Mouse (Mus musculus) neural tube, embryonic 10.5 days (tissue): Measurements from ENCODE around the gene C8g.

Experiments used
- DNase-seq: peaks from one replicate; pipeline ENCODE4 v3.0.0-alpha.2; 2017; ENCODE audit warnings: low spot score; ENCODE audit errors: extremely low spot score

The C8g gene

DNA sequence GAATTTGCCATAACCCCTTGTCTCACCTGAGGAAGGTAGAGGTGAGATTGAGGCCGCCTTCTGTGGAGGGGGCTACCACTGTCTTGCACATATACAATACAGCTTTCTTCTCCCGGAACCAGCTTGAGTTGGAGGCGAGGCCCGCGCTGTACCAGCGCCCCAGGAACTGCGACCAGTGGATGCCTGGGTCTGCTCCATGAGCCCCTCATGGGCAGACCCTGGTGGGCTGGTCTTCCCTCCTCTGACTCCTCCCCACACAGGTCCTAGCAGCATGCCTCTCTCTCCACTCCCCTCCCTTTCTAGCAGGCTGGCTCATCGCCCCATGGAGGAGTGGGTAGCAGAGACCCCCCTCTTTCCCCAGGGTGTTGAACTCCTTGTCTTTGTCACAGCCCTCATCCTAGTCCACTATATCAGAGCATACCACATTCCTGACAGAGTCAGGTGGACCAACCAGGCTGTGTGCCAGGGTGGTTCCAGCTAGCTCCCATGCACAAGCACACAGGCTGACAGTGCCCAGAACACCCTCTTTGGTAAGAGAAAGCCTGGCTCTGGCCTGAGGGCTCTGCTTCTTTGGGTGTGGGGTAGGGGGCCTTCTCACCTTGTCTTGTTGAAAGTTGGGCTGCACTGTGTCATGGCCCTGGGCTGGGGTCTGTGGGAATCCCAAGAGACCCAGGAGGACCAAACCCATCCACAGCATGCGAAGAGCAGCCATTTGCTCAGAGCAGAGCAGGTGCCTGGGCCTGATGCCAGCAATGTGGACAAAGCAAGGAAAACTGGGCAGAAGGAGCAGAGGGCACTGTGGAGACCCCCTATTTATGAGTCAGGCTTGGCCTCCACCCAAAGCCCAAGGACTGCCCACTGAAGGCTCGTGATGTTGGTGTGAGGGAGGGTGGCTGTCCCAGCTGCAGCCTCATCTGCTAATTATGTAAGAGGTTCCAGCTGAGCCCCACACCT lies 32.3 kb downstream of the C8g start:
- no peak for DNase-seq

DNA sequence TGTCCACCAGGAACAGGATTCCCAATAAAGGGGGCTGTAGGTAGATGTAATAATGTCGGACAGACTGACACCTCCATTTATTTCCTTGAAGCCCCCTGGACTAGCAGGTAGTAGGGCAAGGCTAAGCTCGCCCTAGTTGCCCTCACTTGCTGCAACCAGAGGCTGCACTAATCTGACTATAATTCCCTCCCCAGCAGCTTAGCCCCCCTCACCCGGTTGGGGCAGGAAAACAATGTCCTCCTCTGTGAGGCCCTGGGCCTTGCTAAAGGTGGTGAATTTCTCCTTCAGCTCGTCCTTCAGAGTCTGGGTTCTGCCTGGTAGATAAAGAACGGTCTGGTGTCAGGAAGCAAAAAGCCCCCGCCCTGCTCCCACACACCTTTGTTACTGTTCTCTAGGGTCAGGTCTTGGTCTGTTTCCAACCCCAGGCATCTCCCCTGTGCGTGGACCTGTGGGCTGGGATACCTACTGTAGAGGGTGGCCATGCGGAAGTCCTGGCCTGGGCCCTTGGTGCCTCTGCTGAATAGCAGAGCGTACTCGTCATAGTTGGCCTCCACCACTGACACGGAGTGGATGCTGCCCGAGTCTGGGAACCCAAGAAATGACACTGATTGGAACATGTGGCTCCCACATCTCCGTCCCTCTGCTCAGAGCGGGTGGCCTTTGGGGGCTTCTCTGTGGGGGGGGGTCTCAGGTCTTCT lies 33.8 kb downstream of the C8g start:
- no peak for DNase-seq

DNA sequence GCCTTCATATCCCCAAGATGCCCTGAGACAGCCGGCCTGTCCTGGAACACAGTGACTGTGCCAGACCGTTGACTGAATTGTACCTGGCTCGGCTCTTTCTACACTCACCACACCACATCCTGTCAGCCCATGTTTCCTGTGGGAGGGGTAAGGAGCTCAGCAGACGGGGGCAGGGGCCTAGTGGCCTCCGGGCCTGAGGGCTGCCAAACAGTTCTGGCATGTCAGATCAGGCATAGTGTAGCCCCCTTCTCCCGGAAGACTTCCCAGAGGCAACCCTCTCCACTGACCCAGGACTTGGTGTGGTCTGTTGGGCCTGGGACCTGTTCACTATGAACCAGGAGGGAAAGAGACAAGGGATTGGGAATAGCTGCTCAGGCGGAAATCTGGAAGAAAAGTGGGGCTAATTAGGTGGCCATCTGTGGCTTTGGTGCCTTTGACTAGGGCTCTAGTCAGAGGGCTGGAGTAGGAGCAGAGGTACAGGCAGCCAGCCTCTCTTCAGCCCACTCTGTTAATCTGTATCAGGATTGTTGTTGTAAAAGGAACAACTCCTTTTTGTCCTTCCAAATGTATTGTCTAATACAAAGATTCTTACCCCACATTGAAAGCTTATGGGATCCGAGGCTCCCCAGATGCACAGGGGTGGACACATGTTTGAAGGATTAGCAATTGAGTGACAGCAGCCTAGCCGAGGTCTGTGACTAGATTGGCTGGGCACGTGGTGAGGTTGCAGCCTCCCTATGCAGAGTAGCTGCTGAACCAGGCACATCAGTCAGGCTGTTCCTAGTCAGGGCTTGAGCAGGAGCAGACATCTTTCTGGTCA lies 35.5 kb downstream of the C8g start:
- no peak for DNase-seq

DNA sequence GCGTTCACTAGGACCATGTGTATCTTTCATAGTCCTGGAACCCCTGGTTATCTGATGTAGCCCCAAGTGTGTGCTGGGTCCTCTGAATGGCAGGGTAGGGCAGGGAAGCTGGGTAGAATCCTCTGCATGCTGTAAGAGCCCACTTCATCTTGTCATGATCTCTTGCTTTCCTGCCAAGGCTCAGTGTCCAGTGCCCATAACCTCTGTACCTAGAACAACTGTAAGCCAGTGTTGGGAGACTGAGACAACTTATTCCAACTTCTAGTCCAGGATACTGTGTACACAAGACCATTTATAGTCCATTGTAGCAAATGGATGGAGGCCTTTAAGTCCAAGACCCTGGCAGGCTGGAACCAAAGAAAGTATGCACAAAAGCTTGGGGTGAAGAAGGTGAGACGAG lies 36.3 kb downstream of the C8g start:
- no peak for DNase-seq

DNA sequence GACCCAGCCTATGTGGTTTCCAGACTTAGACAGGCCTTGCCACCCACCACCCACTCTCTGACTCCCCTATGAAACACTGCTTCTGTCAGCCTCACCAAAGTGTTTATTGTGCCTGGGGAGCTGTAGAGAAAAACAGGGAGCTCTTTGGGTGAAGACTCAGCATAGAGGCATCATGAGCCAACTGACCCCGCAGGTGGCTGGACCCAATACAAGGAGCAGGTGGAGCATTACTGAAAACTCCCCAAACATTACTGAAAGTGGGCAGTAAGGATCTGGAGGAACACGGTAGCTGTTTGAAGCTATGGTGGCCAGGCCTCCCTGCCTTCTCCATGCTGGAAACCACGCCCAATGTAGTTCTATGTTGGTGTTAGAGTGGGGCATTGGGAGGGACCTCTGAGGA lies 37.9 kb downstream of the C8g start:
- no peak for DNase-seq

DNA sequence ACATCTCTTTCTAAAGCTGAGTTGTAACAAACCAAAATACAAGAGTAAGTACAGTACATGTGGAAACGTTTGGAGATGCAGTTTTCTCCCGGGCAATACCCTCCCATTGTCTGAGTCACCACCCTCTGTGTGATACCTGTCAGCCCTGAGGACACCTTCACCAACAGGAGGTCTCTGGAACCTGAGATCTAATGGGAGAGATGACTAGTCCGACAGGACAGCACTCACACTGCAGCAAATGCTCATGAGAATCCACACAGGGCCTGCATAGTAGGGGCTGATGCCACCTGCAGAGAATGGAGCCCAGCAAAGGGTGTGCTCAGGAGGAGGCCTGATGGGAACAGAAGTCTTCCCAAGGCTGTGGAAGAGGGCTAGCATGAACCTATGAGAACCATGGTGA lies 40.1 kb downstream of the C8g start:
- DNase-seq, result no peak

DNA sequence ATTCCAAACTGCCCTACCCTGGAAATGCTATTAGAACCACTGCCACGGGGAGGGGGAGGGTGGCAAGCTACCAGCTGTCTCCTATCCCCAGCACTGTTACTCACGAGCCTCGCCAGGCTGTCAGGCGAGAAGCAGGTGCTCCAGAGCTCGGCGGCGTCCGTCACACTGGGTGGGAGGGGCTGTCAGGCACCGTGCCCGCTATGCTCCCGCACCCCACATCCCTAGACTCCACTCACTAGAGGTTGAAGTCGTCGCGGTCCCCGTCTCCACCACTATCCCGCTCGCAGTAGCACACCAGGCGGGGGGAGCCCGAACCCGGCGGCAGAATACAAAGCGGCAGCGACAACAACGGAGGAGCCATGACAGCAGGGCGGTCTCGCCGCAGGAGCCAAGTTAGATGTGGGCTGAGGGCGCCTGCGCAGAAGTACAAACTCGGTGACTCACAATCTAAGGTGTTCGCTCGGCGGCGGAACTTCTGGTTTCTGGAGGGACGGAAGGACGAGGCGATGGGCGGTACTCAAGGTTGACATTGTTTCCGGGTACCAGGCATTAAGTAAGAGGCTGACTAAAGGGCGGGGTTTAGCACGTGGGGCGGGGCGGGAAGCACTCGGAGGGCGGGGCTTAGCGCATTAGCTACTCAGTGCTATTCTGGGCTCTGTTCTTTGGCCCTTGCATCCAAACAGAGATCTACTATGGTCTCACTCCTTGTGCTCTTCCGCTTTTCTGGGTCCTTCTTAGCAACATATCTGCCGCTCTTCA lies 40.8 kb downstream of the C8g start, which contains the start of gene Paxx:
TSS of gene Paxx (minus strand) at position 544 of the 759 bp plus-strand sequence.
- DNase-seq, result peak; percentile 83

DNA sequence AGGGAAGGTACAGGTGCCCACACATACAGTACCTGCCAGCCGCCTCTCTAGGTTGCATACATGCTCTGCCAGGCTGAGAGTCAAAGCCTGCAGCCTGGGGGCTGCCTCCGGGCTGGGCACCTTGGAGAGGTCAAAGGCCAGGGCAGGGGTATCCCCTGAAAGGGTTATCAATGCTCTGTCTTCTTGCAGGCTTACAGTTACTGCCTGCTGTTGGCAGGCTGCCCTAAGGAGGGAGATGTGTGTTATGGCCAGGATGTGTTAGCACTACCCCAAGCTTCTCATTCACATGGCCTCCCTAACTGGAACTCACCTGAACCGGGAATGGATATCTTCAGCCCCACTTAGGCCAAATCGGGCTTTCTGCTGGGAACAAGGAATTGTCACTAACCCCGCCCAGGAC lies 41.4 kb downstream of the C8g start:
- DNase-seq, result peak; percentile 15

DNA sequence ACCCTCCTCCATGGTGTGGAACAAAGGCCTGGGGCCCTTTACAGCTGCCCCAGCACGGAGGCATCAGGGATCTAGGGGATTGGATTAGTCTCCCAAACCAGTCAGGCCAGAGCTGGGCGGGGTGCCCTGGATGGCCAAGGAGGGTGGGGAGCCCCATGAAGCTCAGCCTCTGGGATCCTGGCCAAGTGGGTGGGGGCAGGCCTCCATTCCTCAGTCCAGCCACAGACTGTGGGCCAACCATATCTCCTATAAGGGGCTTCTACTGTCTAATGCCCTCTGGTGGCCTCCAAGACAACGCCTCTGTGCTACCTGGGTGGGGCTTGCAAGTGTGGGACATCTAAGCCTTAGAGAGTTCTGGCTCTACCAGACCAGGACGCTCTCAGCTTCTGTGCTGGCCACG lies 42.6 kb downstream of the C8g start:
- no peak for DNase-seq

DNA sequence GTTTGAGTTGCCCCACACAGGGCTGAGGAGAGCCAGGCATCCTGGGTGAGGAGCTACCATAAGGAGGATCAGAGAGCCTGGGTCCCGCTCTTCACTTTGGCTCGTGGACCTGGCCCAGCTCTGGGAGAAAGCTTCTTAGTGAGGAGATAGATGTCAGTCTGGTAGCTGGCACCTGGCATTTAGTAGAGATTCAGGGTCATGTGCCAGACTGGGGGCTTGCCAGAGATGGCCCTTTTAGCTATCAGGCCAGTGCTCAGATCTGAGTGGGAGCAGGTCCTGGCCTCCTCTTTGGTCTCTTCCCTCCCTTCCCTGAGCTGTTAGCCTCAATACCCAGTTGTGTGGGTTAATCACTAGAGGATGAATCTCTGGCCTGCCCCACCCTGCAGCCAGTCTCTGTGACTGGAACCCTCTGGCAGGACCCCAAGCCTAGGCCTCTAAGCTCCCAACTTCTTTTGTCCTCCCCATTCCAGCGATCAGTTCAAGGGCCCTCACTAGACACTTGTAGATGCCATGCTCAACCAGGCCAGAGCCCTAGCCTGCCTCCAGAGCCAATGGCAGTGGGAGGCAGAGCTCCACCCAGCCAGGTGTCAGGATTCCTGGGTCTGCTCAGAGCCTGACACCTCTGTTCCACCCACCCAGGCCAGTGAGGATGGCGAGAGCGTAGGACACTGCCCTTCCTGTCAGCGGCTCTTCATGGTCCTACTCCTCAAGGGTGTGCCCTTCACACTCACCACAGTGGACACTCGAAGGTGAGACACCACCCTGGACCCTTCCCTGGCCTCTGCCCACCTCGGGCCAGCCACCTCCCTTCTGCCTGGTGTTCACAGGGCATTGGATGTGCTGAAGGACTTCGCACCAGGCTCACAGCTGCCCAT lies 44.3 kb downstream of the C8g start:
- DNase-seq, result no peak

DNA sequence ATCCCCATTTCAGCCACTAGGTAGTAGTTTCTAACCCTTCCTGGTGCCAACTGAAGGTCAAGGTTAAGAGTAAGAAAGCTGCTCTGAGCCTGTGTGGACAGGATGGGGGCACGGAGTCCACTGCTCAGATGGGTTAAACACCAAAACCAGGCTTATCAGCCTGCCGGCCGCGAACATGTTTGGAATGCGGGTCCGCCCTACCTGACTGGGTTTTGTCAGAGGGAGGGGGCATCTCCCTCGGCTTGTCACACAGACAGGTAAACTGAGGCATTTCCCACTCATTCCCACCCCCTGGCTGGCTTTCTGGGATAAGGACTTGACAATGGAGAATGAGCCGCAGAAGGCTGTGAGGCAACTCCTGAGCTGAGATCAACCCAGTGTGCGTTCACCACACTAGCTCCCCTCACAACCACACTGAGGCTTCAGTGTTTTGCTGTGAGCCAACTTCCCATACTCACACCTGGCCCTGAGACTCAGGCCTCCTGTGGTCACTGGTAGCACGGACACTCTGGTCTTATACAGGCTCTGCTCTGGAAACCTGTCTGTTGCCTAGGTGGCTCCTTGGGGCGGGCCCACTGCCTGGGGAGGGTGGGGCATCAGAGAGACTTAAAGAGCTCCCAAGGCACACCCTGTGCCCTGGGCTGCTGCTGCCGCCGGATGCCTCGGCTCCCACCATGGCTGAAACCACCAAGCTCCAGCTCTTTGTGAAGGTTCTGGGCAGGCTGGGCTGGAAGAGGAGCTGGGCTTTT lies 45.1 kb downstream of the C8g start, which contains the start of gene Clic3:
TSS of gene Clic3 (plus strand) at position 634 of the 749 bp plus-strand sequence.
- no peak for DNase-seq

DNA sequence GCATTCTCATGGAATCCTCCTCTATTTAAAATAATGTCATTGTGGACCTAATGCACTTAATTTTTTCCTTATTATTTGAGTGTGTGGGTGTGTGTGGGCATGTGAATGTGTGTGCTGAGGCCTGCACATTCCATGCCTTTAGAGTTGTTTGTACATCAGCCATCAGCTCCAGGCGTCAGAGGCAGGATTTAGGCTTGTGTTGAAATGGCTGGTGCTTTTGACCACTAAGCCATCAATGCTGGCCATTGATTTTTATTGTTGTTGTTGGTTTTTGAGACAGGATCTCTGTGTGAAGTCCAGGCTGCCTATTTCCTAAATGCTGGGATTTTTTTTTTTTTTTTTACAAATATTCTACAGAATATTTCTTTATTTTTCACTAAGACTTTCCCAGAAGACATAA lies 48.6 kb downstream of the C8g start:
- no peak for DNase-seq

DNA sequence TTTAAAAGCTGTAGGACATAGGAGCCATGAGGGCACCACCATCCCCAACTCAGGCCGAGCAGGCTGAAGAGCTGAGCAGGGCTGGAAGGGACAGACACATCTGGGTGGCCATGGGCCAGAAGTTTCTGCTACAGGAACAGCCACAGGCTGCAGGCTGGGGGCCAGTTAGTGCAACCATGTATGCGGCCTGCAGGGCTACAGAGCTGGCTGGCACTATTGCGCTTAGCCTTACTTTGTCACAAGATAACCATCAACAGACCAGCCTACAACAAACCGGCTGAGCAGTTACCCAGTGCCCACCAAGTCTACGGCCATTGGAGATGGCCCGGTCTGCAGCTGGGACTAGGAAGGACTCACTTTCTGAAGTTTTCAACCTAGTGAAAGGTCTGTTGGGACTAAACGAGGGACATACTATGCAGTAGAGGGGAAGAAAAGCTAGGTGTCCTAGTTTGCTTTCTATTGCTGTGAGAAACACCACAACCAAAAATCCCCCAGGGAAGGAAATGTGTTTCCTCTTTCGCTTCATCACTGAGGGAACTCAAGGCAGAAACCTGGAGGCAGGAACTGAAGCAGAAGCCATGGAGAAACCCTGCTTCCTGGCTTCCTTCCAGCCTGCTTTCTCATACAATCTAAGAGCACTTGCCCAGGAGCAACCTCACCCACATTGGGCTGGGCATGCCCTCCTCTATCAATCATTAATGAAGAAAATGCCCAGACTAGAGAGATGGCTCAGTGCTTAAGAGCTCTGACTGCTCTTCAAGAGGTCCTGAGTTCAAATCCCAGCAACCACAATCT lies 50.5 kb downstream of the C8g start:
- no peak for DNase-seq
